Mouse (Mus musculus): ENCODE results near the gene Ppid. TPM values are rescaled to one million over a fixed set of nuclear protein-coding genes. Genes with fewer than 3 reads are reported as not detected.
A peak's percentile ranks its signal among the peaks of the same experiment; 100 is the strongest.

Gene Ppid
- polyA plus RNA-seq, 1 experiment from 2014 or later, result 268 TPM

- 15% methylated on average over 3 of the region's 3 CpGs for WGBS
Measured at GRCm38 (mm10) chr3:79576468-79576816, 14.7 kb upstream of the Ppid start.

DNA sequence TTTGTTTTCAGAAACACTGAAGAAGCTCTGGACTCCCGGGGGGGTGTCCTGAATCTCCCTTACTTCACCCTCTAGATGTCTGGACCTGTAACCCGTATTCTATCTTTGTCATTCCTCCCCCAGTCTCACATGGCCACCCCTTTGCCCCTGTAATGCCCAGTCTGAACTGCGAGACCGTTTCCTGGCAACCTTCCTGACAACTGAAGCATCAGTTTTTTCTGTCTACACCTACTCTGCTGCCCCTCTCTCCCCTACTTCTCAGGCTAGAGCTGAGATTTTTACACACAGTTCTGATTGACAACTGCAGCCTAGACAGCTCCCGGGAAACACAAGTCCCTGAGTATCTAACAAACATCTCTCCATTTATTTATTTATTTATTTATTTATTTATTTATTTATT is 14.3 kb upstream of the Ppid start:
- Histone ChIP-seq H3K27me3 (ENCODE audit: control insufficient read depth, insufficient read depth, low read length) (no peaks in the 10 kb centered on the region), H3K27ac (replicated peaks; ENCODE audit: low read depth, low read length) (no peak overlapping the region), H3K9me3 (replicated peaks; ENCODE audit: control insufficient read depth, low read length) (no peaks in the 10 kb centered on the region), H3K4me1 (ENCODE audit: control insufficient read depth, insufficient read depth, low read length) (no peaks in the 10 kb centered on the region), H3K4me2 (ENCODE audit: low read depth, low read length) (no peak overlapping the region), H3K4me3 (ENCODE audit: low read depth, low read length) (no peak overlapping the region), H3K9ac (replicated peaks; ENCODE audit: low read length) (no peak overlapping the region), H3K36me3 (replicated peaks; ENCODE audit: control insufficient read depth, insufficient read depth, low read depth, low read length) (no peaks in the 10 kb centered on the region)
- 33% methylated on average over 5 of the region's 5 CpGs for WGBS
- no peak for DNase-seq (ENCODE audit: low spot score)
- ATAC-seq (replicated peaks; ENCODE audit: insufficient number of reproducible peaks, low FRiP score, low TSS enrichment, low read depth), result 0 out of 2 replicates have a peak, but pooled peaks have one; percentile 22

More at GRCm38 (mm10) chr3:79576468-79576816, 14.7 kb upstream of the Ppid start:
- DNase-seq (ENCODE audit: low spot score) (no peak), ATAC-seq (replicated peaks; ENCODE audit: insufficient number of reproducible peaks, low FRiP score, low TSS enrichment, low read depth) (0 out of 2 replicates have a peak, but pooled peaks have one; percentile 39)
- Histone ChIP-seq H3K4me2 (ENCODE audit: low read depth, low read length) (no peak overlapping the region), H3K27me3 (ENCODE audit: control insufficient read depth, insufficient read depth, low read length) (no peaks in the 10 kb centered on the region), H3K4me3 (ENCODE audit: low read depth, low read length) (no peak overlapping the region), H3K27ac (replicated peaks; ENCODE audit: low read depth, low read length) (no peak overlapping the region), H3K9ac (replicated peaks; ENCODE audit: low read length) (no peak overlapping the region), H3K9me3 (replicated peaks; ENCODE audit: control insufficient read depth, low read length) (no peaks in the 10 kb centered on the region), H3K36me3 (replicated peaks; ENCODE audit: control insufficient read depth, insufficient read depth, low read depth, low read length) (no peaks in the 10 kb centered on the region), H3K4me1 (ENCODE audit: control insufficient read depth, insufficient read depth, low read length) (no peaks in the 10 kb centered on the region)

DNA sequence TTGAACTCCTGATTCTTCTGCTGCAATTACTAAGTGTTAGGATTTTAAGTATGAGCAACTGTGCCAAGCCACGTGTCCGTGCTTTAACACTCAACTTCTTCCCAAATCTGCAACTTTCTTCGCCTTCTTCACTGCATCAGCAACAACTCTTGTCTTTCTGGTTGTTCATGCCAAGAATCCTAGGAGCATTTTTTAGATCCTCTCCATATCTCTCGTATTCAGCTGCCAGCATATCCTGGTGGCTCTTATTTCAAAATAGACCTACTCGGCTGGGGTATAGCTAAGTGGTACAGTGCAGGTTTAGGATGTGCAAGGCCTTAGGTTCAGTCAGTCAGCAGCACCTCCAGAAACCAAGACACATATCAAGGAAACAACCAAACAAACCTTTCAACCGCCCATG is 13.5 kb upstream of the Ppid start:
- H3K4me3 ChIP-seq (ENCODE audit: low read depth, low read length), result no peak overlapping the region
- 88% methylated on average over 6 of the region's 6 CpGs for WGBS
- H3K4me2 ChIP-seq (ENCODE audit: low read depth, low read length), result no peak overlapping the region
- H3K9me3 ChIP-seq (replicated peaks; ENCODE audit: control insufficient read depth, low read length), result no peaks in the 10 kb centered on the region
- H3K27ac ChIP-seq (replicated peaks; ENCODE audit: low read depth, low read length), result no peak overlapping the region
- ATAC-seq (replicated peaks; ENCODE audit: insufficient number of reproducible peaks, low FRiP score, low TSS enrichment, low read depth), result no peak
- H3K27me3 ChIP-seq (ENCODE audit: control insufficient read depth, insufficient read depth, low read length), result no peaks in the 10 kb centered on the region
- H3K9ac ChIP-seq (replicated peaks; ENCODE audit: low read length), result no peak overlapping the region
- no peak for DNase-seq (ENCODE audit: low spot score)
- no peaks in the 10 kb centered on the region for H3K36me3 ChIP-seq (replicated peaks; ENCODE audit: control insufficient read depth, insufficient read depth, low read depth, low read length)
- no peaks in the 10 kb centered on the region for H3K4me1 ChIP-seq (ENCODE audit: control insufficient read depth, insufficient read depth, low read length)

- no peak for DNase-seq (ENCODE audit: low spot score)
- H3K4me1 ChIP-seq (ENCODE audit: control insufficient read depth, insufficient read depth, low read length), result no peaks in the 10 kb centered on the region
- H3K9ac ChIP-seq (replicated peaks; ENCODE audit: low read length), result no peak overlapping the region
- H3K27ac ChIP-seq (replicated peaks; ENCODE audit: low read depth, low read length), result no peak overlapping the region
- H3K36me3 ChIP-seq (replicated peaks; ENCODE audit: control insufficient read depth, insufficient read depth, low read depth, low read length), result no peaks in the 10 kb centered on the region
- no peak overlapping the region for H3K4me3 ChIP-seq (ENCODE audit: low read depth, low read length)
- no peak overlapping the region for H3K4me2 ChIP-seq (ENCODE audit: low read depth, low read length)
- H3K27me3 ChIP-seq (ENCODE audit: control insufficient read depth, insufficient read depth, low read length), result no peaks in the 10 kb centered on the region
- 73% methylated on average over 6 of the region's 6 CpGs for WGBS
- H3K9me3 ChIP-seq (replicated peaks; ENCODE audit: control insufficient read depth, low read length), result no peaks in the 10 kb centered on the region
- no peak for ATAC-seq (replicated peaks; ENCODE audit: insufficient number of reproducible peaks, low FRiP score, low TSS enrichment, low read depth)
Measured at GRCm38 (mm10) chr3:79578164-79578563, 13.0 kb upstream of the Ppid start.

DNA sequence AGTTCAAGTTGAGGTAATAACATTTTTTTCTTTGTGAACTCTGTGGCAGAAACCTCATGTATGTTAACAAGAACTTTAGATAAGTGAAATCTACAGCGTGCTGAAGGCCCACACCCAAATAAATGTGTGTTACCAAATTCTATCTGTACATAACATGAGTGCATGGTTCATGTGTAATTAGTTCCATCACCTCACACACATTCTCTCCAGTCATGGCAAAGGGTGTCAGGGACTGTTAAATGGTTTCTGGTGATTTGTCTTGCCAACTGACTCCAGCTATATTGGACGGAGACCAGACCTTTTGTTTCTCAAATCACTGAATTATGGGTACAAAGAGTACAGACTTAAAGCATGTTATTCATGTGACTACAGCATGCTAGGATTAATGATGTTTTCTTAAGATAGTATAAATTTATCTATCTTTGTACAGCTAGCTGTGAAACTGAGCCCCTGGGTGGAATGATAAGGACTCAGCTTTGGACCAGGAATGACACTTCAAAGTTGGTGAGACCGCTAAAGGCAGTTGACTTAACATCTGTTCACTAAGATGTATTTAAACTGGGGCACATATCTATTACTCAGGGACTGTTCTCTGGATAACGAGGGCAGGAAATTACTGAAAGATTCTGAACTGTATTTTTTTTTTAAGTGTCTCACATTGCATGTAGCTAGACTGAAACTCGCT is 11.1 kb upstream of the Ppid start:
- DNase-seq (ENCODE audit: low spot score), result no peak

GRCm38 (mm10) chr3:79586804-79587203 is 4.3 kb upstream of the Ppid start:
- no peak overlapping the region for H3K4me2 ChIP-seq (ENCODE audit: low read depth, low read length)
- no peaks in the 10 kb centered on the region for H3K4me1 ChIP-seq (ENCODE audit: control insufficient read depth, insufficient read depth, low read length)
- WGBS, result 6% methylated on average over 6 of the region's 6 CpGs
- H3K36me3 ChIP-seq (replicated peaks; ENCODE audit: control insufficient read depth, insufficient read depth, low read depth, low read length), result no peaks in the 10 kb centered on the region
- DNase-seq (ENCODE audit: low spot score) (peak; percentile 94), ATAC-seq (replicated peaks; ENCODE audit: insufficient number of reproducible peaks, low FRiP score, low TSS enrichment, low read depth) (peak; percentile 66; the same call in 1 of the 2 replicates)
- H3K4me3 ChIP-seq (ENCODE audit: low read depth, low read length), result no peak overlapping the region
- H3K27me3 ChIP-seq (ENCODE audit: control insufficient read depth, insufficient read depth, low read length), result no peaks in the 10 kb centered on the region
- no peak overlapping the region for H3K27ac ChIP-seq (replicated peaks; ENCODE audit: low read depth, low read length)
- no peak overlapping the region for H3K9ac ChIP-seq (replicated peaks; ENCODE audit: low read length)
- H3K9me3 ChIP-seq (replicated peaks; ENCODE audit: control insufficient read depth, low read length), result no peaks in the 10 kb centered on the region

More for the DNA sequence above, 11.1 kb upstream of the Ppid start:
- H3K27me3 ChIP-seq (ENCODE audit: control insufficient read depth, insufficient read depth, low read length), result no peaks in the 10 kb centered on the region
- 79% methylated on average over 5 of the region's 5 CpGs for WGBS
- H3K27ac ChIP-seq (replicated peaks; ENCODE audit: low read depth, low read length), result no peak overlapping the region
- H3K36me3 ChIP-seq (replicated peaks; ENCODE audit: control insufficient read depth, insufficient read depth, low read depth, low read length), result no peaks in the 10 kb centered on the region
- no peak overlapping the region for H3K4me2 ChIP-seq (ENCODE audit: low read depth, low read length)
- no peak overlapping the region for H3K9ac ChIP-seq (replicated peaks; ENCODE audit: low read length)
- H3K4me3 ChIP-seq (ENCODE audit: low read depth, low read length), result no peak overlapping the region
- no peaks in the 10 kb centered on the region for H3K4me1 ChIP-seq (ENCODE audit: control insufficient read depth, insufficient read depth, low read length)
- no peak for ATAC-seq (replicated peaks; ENCODE audit: insufficient number of reproducible peaks, low FRiP score, low TSS enrichment, low read depth)
- H3K9me3 ChIP-seq (replicated peaks; ENCODE audit: control insufficient read depth, low read length), result no peaks in the 10 kb centered on the region

DNA sequence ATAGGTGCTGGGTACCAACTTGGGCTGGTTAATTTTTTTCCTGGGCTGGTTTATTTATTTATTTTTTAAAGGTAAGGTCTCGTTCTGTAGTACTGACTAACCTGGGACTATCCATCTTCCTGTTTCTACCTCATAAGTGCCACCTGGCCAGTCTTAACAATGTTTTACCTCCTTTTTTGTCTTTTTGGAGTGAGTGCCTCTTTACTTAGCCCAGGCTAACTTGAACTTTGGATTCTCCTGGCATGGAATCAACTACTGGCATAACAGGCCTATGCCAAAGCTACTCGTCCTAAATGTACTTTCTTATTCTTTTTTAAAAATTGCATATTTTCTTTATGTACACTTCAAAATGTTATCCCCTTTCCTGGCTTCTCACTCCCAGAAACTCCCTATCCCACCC is 1.5 kb upstream of the Ppid start:
- 78% methylated on average over 2 of the region's 2 CpGs for WGBS
- no peak overlapping the region for H3K4me2 ChIP-seq (ENCODE audit: low read depth, low read length)
- H3K4me1 ChIP-seq (ENCODE audit: control insufficient read depth, insufficient read depth, low read length), result no peaks in the 10 kb centered on the region
- no peak for DNase-seq (ENCODE audit: low spot score)
- no peaks in the 10 kb centered on the region for H3K9me3 ChIP-seq (replicated peaks; ENCODE audit: control insufficient read depth, low read length)
- no peaks in the 10 kb centered on the region for H3K36me3 ChIP-seq (replicated peaks; ENCODE audit: control insufficient read depth, insufficient read depth, low read depth, low read length)
- no peak for ATAC-seq (replicated peaks; ENCODE audit: insufficient number of reproducible peaks, low FRiP score, low TSS enrichment, low read depth)
- H3K27ac ChIP-seq (replicated peaks; ENCODE audit: low read depth, low read length), result no peak overlapping the region
- no peaks in the 10 kb centered on the region for H3K27me3 ChIP-seq (ENCODE audit: control insufficient read depth, insufficient read depth, low read length)
- H3K4me3 ChIP-seq (ENCODE audit: low read depth, low read length), result no peak overlapping the region
- H3K9ac ChIP-seq (replicated peaks; ENCODE audit: low read length), result no peak overlapping the region

- Histone ChIP-seq H3K27ac (replicated peaks; ENCODE audit: low read depth, low read length) (no peak overlapping the region), H3K4me3 (ENCODE audit: low read depth, low read length) (peak overlapping the region; percentile 80), H3K4me2 (ENCODE audit: low read depth, low read length) (peak overlapping the region; percentile 59), H3K27me3 (ENCODE audit: control insufficient read depth, insufficient read depth, low read length) (no peaks in the 10 kb centered on the region), H3K9ac (replicated peaks; ENCODE audit: low read length) (peak overlapping the region; percentile 89), H3K36me3 (replicated peaks; ENCODE audit: control insufficient read depth, insufficient read depth, low read depth, low read length) (no peaks in the 10 kb centered on the region; the same call in 1 of the 2 replicates), H3K9me3 (replicated peaks; ENCODE audit: control insufficient read depth, low read length) (no peaks in the 10 kb centered on the region), H3K4me1 (ENCODE audit: control insufficient read depth, insufficient read depth, low read length) (no peaks in the 10 kb centered on the region)
- ATAC-seq (replicated peaks; ENCODE audit: insufficient number of reproducible peaks, low FRiP score, low TSS enrichment, low read depth) (no peak), DNase-seq (ENCODE audit: low spot score) (no peak)
- WGBS, result 5% methylated on average over 15 of the region's 15 CpGs
Measured at GRCm38 (mm10) chr3:79591793-79592471, 790 bp downstream of the Ppid start.

Measured in embryonic facial prominence, embryonic 11.5 days (tissue).